Mouse (Mus musculus) midbrain, embryonic 14.5 days (tissue): ENCODE measurements at regions not wholly inside any gene's neighbourhood (a gene's known extent, or its start where the extent isn't known, plus 50 kb on each side); places are given as distances from the start of the nearest gene placed in this dataset.

ENCODE experiments used
- ATAC-seq: fragments of 200-750 bp; cut with Nextera tagmentation; 2 replicates; pipeline ENCODE4 v1.8.0; 2017; ENCODE audit warnings: moderate number of reproducible peaks, moderate library complexity; ENCODE audit not compliant: low FRiP score, low TSS enrichment
- DNase-seq: peaks from one replicate; pipeline ENCODE4 v3.0.0-alpha.2; 2015
- H3K27ac ChIP-seq: fragments of 300-500 bp; sonication (generic); replicated peaks from 2 replicates; pipeline ENCODE4 v1.5.1; 2014; ENCODE audit warnings: mild to moderate bottlenecking, low read depth, low read length, moderate library complexity
- H3K27me3 ChIP-seq: fragments of 300-500 bp; sonication (generic); 2 replicates; pipeline ENCODE4 v1.6.1; 2014; ENCODE audit warnings: low read length, control low read depth, mixed read lengths; ENCODE audit not compliant: control insufficient read depth, insufficient read depth
- H3K36me3 ChIP-seq: fragments of 300-500 bp; sonication (generic); 2 replicates; pipeline ENCODE4 v1.6.1; 2014; ENCODE audit warnings: low read length, control low read depth; ENCODE audit not compliant: control insufficient read depth, insufficient read depth
- H3K4me1 ChIP-seq: fragments of 300-500 bp; sonication (generic); 2 replicates; pipeline ENCODE4 v1.6.1; 2014; ENCODE audit warnings: mild to moderate bottlenecking, antibody characterized with exemption, low read length, control low read depth; ENCODE audit not compliant: control insufficient read depth, insufficient read depth
- H3K4me2 ChIP-seq: fragments of 300-500 bp; sonication (generic); 2 replicates; pipeline ENCODE4 v1.6.1; 2014; ENCODE audit warnings: mild to moderate bottlenecking, low read length, moderate library complexity
- H3K4me3 ChIP-seq: fragments of 300-500 bp; sonication (generic); replicated peaks from 2 replicates; pipeline ENCODE4 v1.5.1; 2014; ENCODE audit warnings: low read depth, low read length
- H3K9ac ChIP-seq: fragments of 300-500 bp; sonication (generic); replicated peaks from 2 replicates; pipeline ENCODE4 v1.6.1; 2014; ENCODE audit warnings: mild to moderate bottlenecking, low read length, moderate library complexity
- H3K9me3 ChIP-seq: fragments of 300-500 bp; sonication (generic); 2 replicates; pipeline ENCODE4 v1.6.1; 2016; ENCODE audit warnings: low read length, control low read depth, mixed read lengths; ENCODE audit not compliant: control insufficient read depth
- WGBS: fragments of 180-500 bp; shearing (Covaris S2); extraction: QIAGEN DNeasy Blood & Tissue Kit; methylation state at CpG from one replicate; pipeline ENCODE4 v1.1.7; 2014; 5-methylcytosine and 5-hydroxymethylcytosine counted together

DNA sequence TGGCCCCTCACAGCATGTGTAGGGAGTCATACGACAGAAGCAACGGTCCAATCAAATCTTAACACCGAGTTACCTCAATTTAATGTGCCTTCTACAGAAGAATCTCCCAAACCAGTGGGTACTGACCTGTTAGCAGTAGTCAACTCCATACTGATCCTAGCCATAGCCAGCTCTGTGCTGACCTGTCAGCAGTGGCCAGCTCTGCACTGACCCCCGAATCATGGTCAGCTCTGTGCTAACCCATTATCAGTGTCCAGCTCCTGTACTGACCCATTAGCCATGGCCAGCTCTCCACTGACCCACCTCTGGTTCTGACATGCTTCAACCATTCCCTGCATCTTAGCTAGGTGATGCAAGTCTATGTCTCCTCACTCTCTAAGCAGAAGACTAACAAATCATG lies 451.3 kb upstream of the Cdh4 start:
- H3K4me1 ChIP-seq: peaks cover 15% of the 10 kb centered on the region
- no peak overlapping the region for H3K27ac ChIP-seq
- DNase-seq (no peak), ATAC-seq (no peak)
- H3K27me3 ChIP-seq: no peaks in the 10 kb centered on the region
- H3K4me2 ChIP-seq: no peak overlapping the region
- WGBS: 92% methylated on average over 4 of the region's 4 CpGs
- no peak overlapping the region for H3K4me3 ChIP-seq
- H3K9ac ChIP-seq: no peak overlapping the region
- H3K36me3 ChIP-seq: no peaks in the 10 kb centered on the region
- no peaks in the 10 kb centered on the region for H3K9me3 ChIP-seq

DNA sequence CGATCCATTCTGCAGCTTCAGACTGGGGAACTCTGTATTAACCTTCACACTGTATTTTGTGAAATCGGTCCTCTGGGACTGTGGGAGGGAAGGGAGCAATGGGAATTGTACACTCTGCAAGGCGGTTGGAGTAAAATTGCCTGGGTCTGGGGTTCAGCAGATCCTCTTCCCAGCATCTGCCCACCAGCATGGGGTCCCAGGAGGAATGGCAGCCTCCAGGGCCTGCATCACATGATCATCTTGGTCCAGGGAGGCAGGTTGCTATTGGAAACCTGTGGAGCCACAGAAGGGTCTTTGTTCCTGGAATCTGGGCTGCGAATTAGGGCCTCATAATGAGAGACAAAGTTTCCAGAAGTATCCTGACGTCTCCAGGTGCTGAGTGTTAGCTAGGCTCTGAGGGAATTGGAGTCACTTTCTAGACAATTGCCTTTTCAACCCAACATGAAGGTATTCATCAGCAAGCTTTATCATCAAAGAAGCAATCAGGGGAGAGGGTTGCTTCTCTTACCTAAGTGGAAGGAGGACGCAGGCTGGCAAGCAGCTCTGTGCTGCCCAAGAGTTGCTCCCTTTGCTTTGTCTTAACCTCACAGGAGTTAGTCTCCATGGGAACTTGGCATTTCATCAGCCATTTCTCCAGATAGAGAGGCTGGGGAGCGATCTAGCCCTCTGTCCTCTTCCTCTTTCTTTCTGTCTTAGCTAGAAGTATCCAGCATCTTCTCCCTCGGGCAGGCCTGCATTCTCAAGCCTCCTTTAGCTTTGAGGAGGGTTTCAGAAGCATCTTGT lies 449.7 kb upstream of the Cdh4 start:
- H3K9ac ChIP-seq: no peak overlapping the region
- no peaks in the 10 kb centered on the region for H3K9me3 ChIP-seq
- no peaks in the 10 kb centered on the region for H3K36me3 ChIP-seq
- ATAC-seq (no peak), DNase-seq (peak; percentile 50)
- peaks cover 15% of the 10 kb centered on the region for H3K4me1 ChIP-seq
- no peaks in the 10 kb centered on the region for H3K27me3 ChIP-seq
- no peak overlapping the region for H3K27ac ChIP-seq
- H3K4me3 ChIP-seq: no peak overlapping the region
- 49% methylated on average over 8 of the region's 8 CpGs for WGBS
- H3K4me2 ChIP-seq: no peak overlapping the region

DNA sequence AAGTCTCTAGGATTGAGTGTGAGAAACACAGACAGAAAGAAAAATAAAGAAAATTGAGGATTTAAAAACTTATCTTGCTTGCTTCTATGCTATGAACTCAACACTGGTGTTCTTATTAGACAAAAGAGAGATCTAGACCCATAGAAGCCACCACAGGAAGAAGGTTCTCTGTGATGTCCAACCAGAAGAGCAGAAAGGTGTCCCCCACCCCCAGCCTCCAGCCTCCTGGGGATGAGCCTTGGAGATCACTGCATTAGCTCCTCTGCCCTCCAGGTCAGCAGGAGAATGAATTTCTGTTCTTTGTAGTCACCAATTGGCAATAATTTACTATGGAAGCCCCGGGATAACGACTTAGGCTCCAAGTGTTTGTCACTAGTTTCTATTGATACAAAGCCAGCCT lies 444.3 kb upstream of the Cdh4 start:
- Histone ChIP-seq H3K36me3 (no peaks in the 10 kb centered on the region), H3K27ac (no peak overlapping the region), H3K9me3 (no peaks in the 10 kb centered on the region), H3K9ac (no peak overlapping the region), H3K4me2 (no peak overlapping the region), H3K4me1 (peaks cover 1% of the 10 kb centered on the region; the same call in 1 of the 2 replicates), H3K4me3 (no peak overlapping the region), H3K27me3 (no peaks in the 10 kb centered on the region)
- WGBS: 81% methylated on average over 2 of the region's 2 CpGs
- DNase-seq (no peak), ATAC-seq (no peak)

GRCm38 (mm10) chr2:179000448-179001081 lies 441.7 kb upstream of the Cdh4 start:
- Histone ChIP-seq H3K9me3 (no peaks in the 10 kb centered on the region), H3K4me3 (no peak overlapping the region), H3K4me1 (no peaks in the 10 kb centered on the region), H3K4me2 (no peak overlapping the region), H3K27ac (no peak overlapping the region), H3K36me3 (no peaks in the 10 kb centered on the region), H3K27me3 (no peaks in the 10 kb centered on the region), H3K9ac (no peak overlapping the region)
- ATAC-seq: no peak
- DNase-seq: no peak
- 82% methylated on average over 17 of the region's 17 CpGs for WGBS

DNA sequence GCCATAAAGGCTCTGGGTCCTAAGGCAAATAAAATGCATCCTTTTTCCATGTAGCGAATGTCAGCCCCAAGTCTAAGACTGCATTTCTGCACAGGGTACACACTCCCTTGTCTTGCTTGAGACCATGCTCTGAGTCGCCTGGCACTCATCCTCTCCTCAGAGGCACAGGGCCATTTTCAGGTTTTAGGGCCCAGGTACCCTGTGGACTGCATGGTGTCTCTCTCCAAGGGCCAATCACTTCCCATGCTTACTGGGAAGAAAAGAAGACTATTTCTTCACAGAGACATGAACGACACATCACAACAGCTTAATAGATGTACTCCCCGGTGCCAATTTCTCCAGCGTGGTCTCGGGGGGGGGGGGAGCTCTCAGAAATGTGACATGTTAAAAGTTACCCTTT lies 434.5 kb upstream of the Cdh4 start:
- no peak overlapping the region for H3K9ac ChIP-seq
- 81% methylated on average over 6 of the region's 6 CpGs for WGBS
- no peak for ATAC-seq
- DNase-seq: no peak
- H3K4me1 ChIP-seq: no peaks in the 10 kb centered on the region
- no peaks in the 10 kb centered on the region for H3K9me3 ChIP-seq
- H3K36me3 ChIP-seq: no peaks in the 10 kb centered on the region
- no peaks in the 10 kb centered on the region for H3K27me3 ChIP-seq
- no peak overlapping the region for H3K4me2 ChIP-seq
- H3K4me3 ChIP-seq: no peak overlapping the region
- no peak overlapping the region for H3K27ac ChIP-seq

DNA sequence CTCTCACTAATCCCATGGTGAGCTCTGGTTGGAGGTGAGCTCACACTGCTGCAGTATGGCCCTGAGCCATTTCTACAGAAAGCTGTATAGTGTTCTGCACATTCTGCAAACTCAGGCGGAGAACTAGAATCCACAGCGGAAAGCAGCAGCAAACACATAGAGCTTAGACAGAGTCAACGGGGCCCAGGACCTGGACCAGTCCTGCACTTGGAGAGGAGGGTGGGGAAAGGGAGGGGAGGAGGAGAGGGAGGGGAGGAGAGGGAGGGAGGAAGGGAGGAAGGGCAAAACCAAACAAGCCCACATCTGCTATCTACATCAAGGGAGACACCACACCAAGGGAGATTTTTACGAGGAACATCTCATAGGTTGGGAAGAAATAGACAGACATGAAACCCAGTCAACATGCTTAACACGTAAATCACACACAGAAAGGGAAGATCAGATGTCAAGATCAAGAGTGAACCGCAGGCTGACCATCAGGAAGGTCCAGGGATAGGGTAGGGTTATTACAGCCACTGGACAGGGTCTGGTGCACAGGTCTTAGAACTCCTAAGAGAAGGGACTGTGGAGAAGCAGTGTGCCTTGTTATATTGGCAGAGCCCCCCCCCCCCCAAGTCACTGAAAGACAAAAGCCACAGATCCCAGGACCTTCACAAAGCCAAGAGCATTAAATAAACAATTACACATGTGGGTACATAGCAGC lies 428.2 kb upstream of the Cdh4 start:
- Histone ChIP-seq H3K4me3 (no peak overlapping the region), H3K9me3 (no peaks in the 10 kb centered on the region), H3K4me1 (no peaks in the 10 kb centered on the region), H3K36me3 (no peaks in the 10 kb centered on the region), H3K4me2 (no peak overlapping the region), H3K9ac (no peak overlapping the region), H3K27ac (no peak overlapping the region), H3K27me3 (no peaks in the 10 kb centered on the region)
- WGBS: 80% methylated on average over 6 of the region's 6 CpGs
- DNase-seq: no peak
- ATAC-seq: no peak

DNA sequence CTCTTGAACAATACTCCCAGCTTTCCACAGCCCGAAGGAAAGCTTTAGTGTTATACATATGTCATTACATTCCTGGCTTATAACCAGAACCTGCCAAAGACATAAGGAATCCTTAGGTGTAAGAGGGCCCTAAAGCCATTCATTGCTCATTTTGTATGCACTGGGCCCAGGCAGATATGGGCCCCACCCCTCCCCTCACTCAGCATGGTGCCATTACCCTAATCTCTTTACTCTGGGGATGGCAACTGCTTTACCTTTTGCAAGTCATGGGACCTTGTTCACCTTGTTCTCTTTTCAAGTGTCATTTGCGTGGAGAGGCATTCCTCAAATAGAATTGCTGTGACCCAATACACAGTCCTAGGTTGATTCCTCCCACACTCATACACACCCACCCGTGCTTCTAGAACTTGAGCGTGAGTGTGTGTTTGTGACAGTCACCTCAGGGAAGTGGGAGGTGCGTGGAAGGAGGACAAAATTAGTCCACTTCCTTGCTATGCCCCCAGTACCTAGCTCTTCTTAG lies 419.5 kb upstream of the Cdh4 start:
- Histone ChIP-seq H3K9me3 (no peaks in the 10 kb centered on the region), H3K36me3 (no peaks in the 10 kb centered on the region), H3K4me3 (no peak overlapping the region), H3K27me3 (no peaks in the 10 kb centered on the region), H3K4me2 (no peak overlapping the region), H3K9ac (no peak overlapping the region), H3K27ac (no peak overlapping the region), H3K4me1 (no peaks in the 10 kb centered on the region)
- WGBS: 55% methylated on average over 5 of the region's 5 CpGs
- DNase-seq: no peak
- ATAC-seq: no peak

GRCm38 (mm10) chr2:179024225-179024624 lies 418.0 kb upstream of the Cdh4 start:
- ATAC-seq: no peak

More at GRCm38 (mm10) chr2:179024225-179024624, 418.0 kb upstream of the Cdh4 start:
- WGBS: 62% methylated on average over 3 of the region's 3 CpGs
- Histone ChIP-seq H3K9ac (no peak overlapping the region), H3K4me2 (no peak overlapping the region), H3K4me1 (no peaks in the 10 kb centered on the region), H3K4me3 (no peak overlapping the region), H3K9me3 (no peaks in the 10 kb centered on the region), H3K27me3 (no peaks in the 10 kb centered on the region), H3K27ac (no peak overlapping the region), H3K36me3 (no peaks in the 10 kb centered on the region)
- no peak for DNase-seq
